ENCODE assay signal across 10 mouse cellular contexts in the genomic region with DNA sequence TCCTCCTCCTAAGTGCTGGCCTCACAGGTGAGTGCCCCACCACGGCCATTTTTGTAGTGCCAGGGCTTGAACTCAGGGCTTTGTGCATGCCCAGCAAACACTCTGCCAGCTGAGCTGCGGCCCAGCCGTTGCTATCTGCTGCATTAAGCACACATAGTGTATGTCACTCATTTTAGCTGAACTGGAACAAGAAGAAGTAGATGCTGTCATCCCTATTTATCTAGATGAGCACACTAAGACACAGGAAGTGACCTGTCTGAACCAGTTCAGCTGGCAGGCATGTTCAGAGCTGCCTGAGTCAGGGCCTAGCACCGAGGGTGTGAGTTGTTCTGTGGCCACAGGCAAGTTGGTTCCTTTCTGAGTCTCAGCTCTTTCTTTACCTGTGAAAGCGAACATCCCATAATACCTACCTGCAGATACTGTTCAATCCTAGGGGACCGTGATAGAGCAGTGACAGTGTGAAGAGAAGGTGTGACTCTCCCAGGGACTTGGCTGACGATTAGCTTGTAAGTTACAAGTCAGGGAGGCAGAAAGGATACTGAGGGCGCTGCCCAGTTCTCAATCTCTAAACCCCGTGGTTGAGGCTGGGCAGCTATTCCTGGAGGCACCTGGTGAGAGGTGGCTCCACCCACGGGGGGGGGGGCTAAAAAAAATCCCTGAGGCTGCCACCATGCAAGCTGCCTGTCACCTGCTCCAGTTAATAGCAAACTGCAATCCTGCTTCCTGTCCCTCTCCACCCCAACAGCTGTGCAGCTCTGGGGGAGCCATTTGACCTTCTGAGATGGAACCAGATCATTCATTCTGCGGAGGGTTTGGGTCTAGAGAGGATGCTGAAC. TPM values are rescaled to one million over a fixed set of nuclear protein-coding genes. Genes with fewer than 3 reads are reported as not detected.
DNase-seq lines count a peak whose midpoint lies in the region; ATAC-seq and TF ChIP-seq lines count a peak whose summit lies in the region.
"Had no signal": no experiment of that assay in that cellular context is flagged by ENCODE, and none has a peak within 500 bp of the region (broad histone marks: within the 10 kb centered on the region; RNA-seq: fewer than 3 reads in every experiment).

No protein-coding gene starts in this region.

- TF ChIP-seq POLR2A in lung, adult 2 months (IDR thresholded peaks at IDR 0.05; ENCODE audit: borderline replicate concordance, extremely low read depth, low read depth, low read length), result no peak
- no peak for TF ChIP-seq POLR2A in cerebellum, adult 2 months (IDR thresholded peaks at IDR 0.05; ENCODE audit: borderline replicate concordance, insufficient read depth, low read length)

- ATAC-seq in lung, embryonic 14.5 days (ENCODE audit: insufficient read depth), result no peak
- no peak for ATAC-seq in embryonic facial prominence, embryonic 13.5 days (ENCODE audit: insufficient number of reproducible peaks, insufficient read depth, low FRiP score, low TSS enrichment, low read depth)

- 51% methylated on average over 11 of the region's 11 CpGs for WGBS in lung, embryonic 14.5 days
- WGBS in lung, adult 2 months, result 61% methylated on average over 11 of the region's 11 CpGs
- 50% methylated on average over 11 of the region's 11 CpGs for WGBS in embryonic facial prominence, embryonic 13.5 days
- 55% methylated on average over 11 of the region's 11 CpGs for WGBS in cerebellum, adult 2 months

- peak overlapping the region; percentile 13; the same call in 1 of the 2 replicates for H3K27ac ChIP-seq in lung, embryonic 14.5 days (ENCODE audit: low read depth)
- H3K27ac ChIP-seq in embryonic facial prominence, embryonic 13.5 days, result peak overlapping the region; percentile 57
- no peak overlapping the region for H3K27ac ChIP-seq in cerebellum, adult 2 months (ENCODE audit: insufficient read depth, low read length)

- no peak overlapping the region for H3K4me2 ChIP-seq in lung, embryonic 14.5 days
- no peak overlapping the region for H3K4me2 ChIP-seq in embryonic facial prominence, embryonic 13.5 days

- H3K4me1 ChIP-seq in lung, embryonic 14.5 days (ENCODE audit: insufficient read depth), result no peaks in the 10 kb centered on the region
- H3K4me1 ChIP-seq in lung, adult 2 months (ENCODE audit: control insufficient read depth, insufficient read depth, low read length), result no peaks in the 10 kb centered on the region
- peaks cover 15% of the 10 kb centered on the region for H3K4me1 ChIP-seq in embryonic facial prominence, embryonic 13.5 days
- no peaks in the 10 kb centered on the region for H3K4me1 ChIP-seq in cerebellum, adult 2 months (ENCODE audit: control insufficient read depth, insufficient read depth, low read length)

- H3K9ac ChIP-seq in lung, embryonic 14.5 days, result no peak overlapping the region
- H3K9ac ChIP-seq in embryonic facial prominence, embryonic 13.5 days, result 0 out of 2 replicates have a peak overlapping the region, but pooled peaks have one; percentile 16

- H3K4me3 ChIP-seq in lung, embryonic 14.5 days (ENCODE audit: low read depth, low read length), result no peak overlapping the region
- H3K4me3 ChIP-seq in lung, adult 2 months (replicated peaks; ENCODE audit: extremely low read depth, low read depth, low read length), result no peak overlapping the region
- H3K4me3 ChIP-seq in embryonic facial prominence, embryonic 13.5 days, result no peak overlapping the region
- no peak overlapping the region for H3K4me3 ChIP-seq in cerebellum, adult 2 months (replicated peaks; ENCODE audit: insufficient read depth, low read depth, low read length)

- DNase-seq in lung, embryonic 14.5 days, result no peak
- no peak for DNase-seq in lung, adult 2 months
- DNase-seq in kidney, postnatal 14 days, result peak; percentile 54
- peak; percentile 72 for DNase-seq in thymus, postnatal 0 days (ENCODE audit: low spot score)
- DNase-seq in cerebellum, adult 2 months, result no peak
- no peak for DNase-seq in cerebellum, adult 11-12 months
- no peak for DNase-seq in lung, postnatal 10 days
- DNase-seq: cerebellum, postnatal 25 days; heart, adult 18-20 months had no signal

- H3K9me3 ChIP-seq in lung, embryonic 14.5 days (ENCODE audit: low read depth, low read length), result 0 out of 2 replicates have a peak, but pooled peaks cover 3% of the 10 kb centered on the region
- 0 out of 2 replicates have a peak, but pooled peaks cover 4% of the 10 kb centered on the region for H3K9me3 ChIP-seq in embryonic facial prominence, embryonic 13.5 days

- H3K36me3 ChIP-seq in lung, embryonic 14.5 days (ENCODE audit: insufficient read depth), result no peaks in the 10 kb centered on the region
- no peaks in the 10 kb centered on the region for H3K36me3 ChIP-seq in embryonic facial prominence, embryonic 13.5 days

- H3K27me3 ChIP-seq in lung, embryonic 14.5 days (ENCODE audit: insufficient read depth, low read length), result no peaks in the 10 kb centered on the region
- H3K27me3 ChIP-seq in embryonic facial prominence, embryonic 13.5 days, result no peaks in the 10 kb centered on the region
- no peaks in the 10 kb centered on the region for H3K27me3 ChIP-seq in cerebellum, adult 2 months (ENCODE audit: control insufficient read depth, insufficient read depth, low read length)

- no peak for TF ChIP-seq CTCF in lung, embryonic 14.5 days (IDR thresholded peaks at IDR 0.05; ENCODE audit: low read depth)
- TF ChIP-seq CTCF in lung, adult 2 months (IDR thresholded peaks at IDR 0.05; ENCODE audit: insufficient read depth, low read length), result no peak
- no peak for TF ChIP-seq CTCF in cerebellum, adult 2 months (IDR thresholded peaks at IDR 0.05; ENCODE audit: borderline replicate concordance, insufficient read depth, low read depth, low read length)

RNA-seq across cellular contexts. Expression of a gene that starts 36.7 kb away (rescaled TPM):
- 548 and 564 TPM in 2 replicates for polyA plus RNA-seq in lung, embryonic 14.5 days (2014; fragmentation: Nextera tagmentation; extraction: Ambion mirVana)
- polyA plus RNA-seq in lung, adult 2 months (2012; rRNA removed), result 181 and 218 TPM in 2 replicates
- 447 and 551 TPM in 2 replicates for polyA plus RNA-seq in embryonic facial prominence, embryonic 13.5 days (2015; fragmentation: Nextera tagmentation; extraction: Ambion mirVana)
- polyA plus RNA-seq in thymus, postnatal 0 days (2015; fragmentation: Nextera tagmentation; extraction: Ambion mirVana), result 717 and 718 TPM in 2 replicates
- polyA plus RNA-seq in cerebellum, adult 2 months (2012; rRNA removed), result 436 and 481 TPM in 2 replicates

RNA-seq across cellular contexts. Expression of a gene that starts 53.3 kb away (rescaled TPM):
- polyA plus RNA-seq in lung, embryonic 14.5 days (2014; fragmentation: Nextera tagmentation; extraction: Ambion mirVana), result 469 and 477 TPM in 2 replicates
- polyA plus RNA-seq in lung, adult 2 months (2012; rRNA removed), result 390 and 505 TPM in 2 replicates
- polyA plus RNA-seq in embryonic facial prominence, embryonic 13.5 days (2015; fragmentation: Nextera tagmentation; extraction: Ambion mirVana), result 540 and 613 TPM in 2 replicates
- polyA plus RNA-seq in thymus, postnatal 0 days (2015; fragmentation: Nextera tagmentation; extraction: Ambion mirVana), result 262 and 327 TPM in 2 replicates
- polyA plus RNA-seq in cerebellum, adult 2 months (2012; rRNA removed), result 53.6 and 55.1 TPM in 2 replicates

Comparison
In these comparisons a context has a peak if more than half of its experiments do, and no peak if none do; other contexts are left out.
1. DNase-seq: peak in kidney, postnatal 14 days (single experiment) and thymus, postnatal 0 days (single experiment); none in lung, embryonic 14.5 days (single experiment), lung, adult 2 months (single experiment), cerebellum, adult 2 months (0 of 2), cerebellum, adult 11-12 months (single experiment) and lung, postnatal 10 days (single experiment).